Mouse (Mus musculus) urinary bladder, adult 2 months (tissue): Measurements from ENCODE around the gene Trip6. TPM values are rescaled to one million over a fixed set of nuclear protein-coding genes. Genes with fewer than 3 reads are reported as not detected.

Source experiments
- DNase-seq: peaks from one replicate; pipeline ENCODE4 v3.0.0; 2022; ENCODE audit warnings: low spot score
- polyA plus RNA-seq: library from polyadenylated mRNA; depleted of rRNA; stranded (reverse); fragments of >200 nt; gene quantifications from 2 replicates; pipeline ENCODE4 v1.2.3, GENCODE M21; 2012; rRNA removed

Trip6 gene
- polyA plus RNA-seq, 1 experiment = 62.8 TPM

DNA sequence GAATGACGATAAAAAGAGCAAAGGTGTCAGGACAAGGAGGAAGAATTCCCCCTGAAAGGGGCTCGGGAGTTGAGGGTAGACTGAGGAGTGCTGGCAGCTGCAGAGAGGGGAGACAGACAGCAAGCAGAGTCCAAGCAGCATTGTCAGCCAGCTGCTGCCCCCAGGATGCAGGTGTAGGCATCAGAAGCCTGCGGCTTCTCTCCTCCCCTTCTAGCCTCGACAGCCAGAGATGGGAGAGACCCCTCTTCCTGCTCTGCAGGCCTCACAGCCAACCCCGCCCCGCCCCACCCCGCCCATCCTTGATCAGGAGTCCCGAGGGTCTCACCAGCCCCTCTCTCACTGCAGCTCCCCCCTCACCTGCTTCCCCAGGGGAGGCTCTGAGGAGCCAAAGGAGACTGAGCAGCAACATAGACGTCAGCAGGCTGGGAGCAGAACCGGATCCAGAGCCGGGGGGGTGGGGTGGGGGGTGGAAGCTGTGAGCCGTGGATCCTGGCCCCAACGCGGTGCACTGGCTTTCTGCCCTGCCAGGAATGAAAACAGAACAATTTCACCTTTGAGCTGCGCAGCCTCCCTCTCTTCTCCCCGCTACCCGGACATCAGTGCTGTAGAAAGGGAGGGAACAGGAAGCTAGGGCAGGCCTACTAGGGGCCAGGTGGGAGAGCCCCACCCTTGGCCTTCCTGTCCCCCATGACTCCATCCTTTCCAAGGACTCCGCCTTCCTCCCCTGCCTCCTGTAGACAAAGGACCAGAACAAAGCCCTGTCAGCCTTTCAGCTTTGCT is 45.9 kb downstream of the Trip6 start:
- DNase-seq = no peak

DNA sequence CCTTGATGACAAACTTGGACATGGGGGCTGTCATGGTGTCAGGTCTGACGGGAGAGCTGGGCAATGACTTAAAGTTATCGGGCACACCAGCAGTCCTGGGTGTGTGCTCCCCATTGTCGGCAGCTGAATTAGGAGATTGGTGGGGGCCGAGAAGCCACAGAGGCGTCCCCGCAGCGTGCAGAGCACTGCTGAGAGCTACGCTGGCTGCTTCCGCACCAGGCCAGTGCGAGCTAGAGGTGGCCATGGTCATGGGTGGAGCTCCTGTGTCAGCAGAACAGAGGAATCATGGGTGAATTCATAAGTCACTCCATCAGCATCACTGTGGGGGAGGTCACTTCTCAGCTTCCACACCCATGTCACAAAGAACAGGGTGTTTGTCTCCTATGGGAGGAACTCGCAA is 49.4 kb downstream of the Trip6 start:
- DNase-seq = no peak

DNA sequence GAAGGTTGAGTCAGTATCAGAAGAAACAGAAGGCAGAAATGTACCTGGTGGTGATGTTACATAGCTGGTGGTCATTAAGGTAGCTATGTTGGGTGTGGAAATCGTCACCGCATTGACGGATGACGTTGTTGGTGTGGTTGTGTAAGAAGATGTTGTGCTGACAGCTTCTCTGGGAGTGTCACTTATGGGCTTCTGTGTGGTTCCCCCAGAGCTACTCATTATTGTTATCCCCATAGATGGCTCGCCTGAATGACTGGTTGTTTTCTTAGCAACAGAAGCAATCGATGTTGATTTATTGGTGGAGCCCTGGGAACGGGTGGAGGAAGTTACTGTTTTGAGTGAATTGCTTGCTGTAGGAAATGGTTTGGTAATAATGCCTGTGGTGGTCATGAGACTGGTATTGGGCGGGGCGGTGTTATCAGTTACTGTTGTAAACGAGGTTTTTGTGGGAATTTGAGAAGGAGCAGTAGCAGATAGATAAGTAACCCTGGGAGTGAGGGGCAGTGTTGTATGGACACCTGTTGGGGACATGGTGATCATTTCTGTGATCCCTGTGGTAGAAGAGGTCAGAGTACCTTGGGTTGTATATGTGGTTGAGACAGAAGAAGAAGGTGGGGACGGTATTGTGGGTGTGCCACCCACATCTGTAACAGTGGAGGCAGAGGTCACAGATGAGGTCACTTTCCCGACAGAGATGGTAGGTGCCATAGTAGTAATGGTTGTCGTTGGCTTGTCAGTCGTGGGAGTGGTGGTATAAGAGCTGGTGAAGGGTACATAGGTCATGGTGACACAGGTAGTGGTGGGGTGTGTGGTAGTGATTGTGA is 50.1 kb downstream of the Trip6 start:
- no peak for DNase-seq

Other genes starting within 250 kb of the Trip6 start
- gene Serpine1, start 242.1 kb downstream of the Trip6 start, polyA plus RNA-seq = 6.2 and 8.3 TPM in 2 replicates
- 5.7 and 11.9 TPM in 2 replicates for gene Trim56, start 198.2 kb downstream of the Trip6 start, polyA plus RNA-seq
- gene Muc3, start 165.1 kb downstream of the Trip6 start, polyA plus RNA-seq = not detected in 2 replicates
- gene Muc3a, start 102.0 kb downstream of the Trip6 start, polyA plus RNA-seq = 1.3 and 1.4 TPM in 2 replicates
- gene Ache, start 26.9 kb downstream of the Trip6 start, polyA plus RNA-seq = 0.87 and 1.1 TPM in 2 replicates
- 8.2 and 9.0 TPM in 2 replicates for gene Ufsp1, start 19.8 kb downstream of the Trip6 start, polyA plus RNA-seq
- 163 and 168 TPM in 2 replicates for gene Srrt, start 6.7 kb downstream of the Trip6 start, polyA plus RNA-seq
- 16.6 and 17.1 TPM in 2 replicates for gene Slc12a9, start 19.2 kb upstream of the Trip6 start, polyA plus RNA-seq
- gene Ephb4, start 35.7 kb upstream of the Trip6 start, polyA plus RNA-seq = 24.2 and 31.4 TPM in 2 replicates
- 0.11 and 0.15 TPM in 2 replicates for gene Zan, start 162.7 kb upstream of the Trip6 start, polyA plus RNA-seq
- 23.4 and 29.6 TPM in 2 replicates for gene Pop7, start 188.1 kb upstream of the Trip6 start, polyA plus RNA-seq
- gene Gigyf1, start 204.1 kb upstream of the Trip6 start, polyA plus RNA-seq = 32.4 and 34.7 TPM in 2 replicates
- not detected in 2 replicates for gene Epo, start 218.8 kb upstream of the Trip6 start, polyA plus RNA-seq
- 363 and 433 TPM in 2 replicates for gene Gnb2, start 219.1 kb upstream of the Trip6 start, polyA plus RNA-seq
- 0.06 TPM in 1 of 2 replicates, not detected in the other for gene Actl6b, start 239.1 kb upstream of the Trip6 start, polyA plus RNA-seq